Mouse (Mus musculus) liver (tissue): ENCODE data around the gene Emc8.
A peak's percentile ranks its signal among the peaks of the same experiment; 100 is the strongest.

ENCODE experiments used
- DNase-seq: peaks from one replicate; pipeline ENCODE4 v3.0.0-alpha.2; 2020; ENCODE audit warnings: mixed read lengths

Gene Emc8

DNA sequence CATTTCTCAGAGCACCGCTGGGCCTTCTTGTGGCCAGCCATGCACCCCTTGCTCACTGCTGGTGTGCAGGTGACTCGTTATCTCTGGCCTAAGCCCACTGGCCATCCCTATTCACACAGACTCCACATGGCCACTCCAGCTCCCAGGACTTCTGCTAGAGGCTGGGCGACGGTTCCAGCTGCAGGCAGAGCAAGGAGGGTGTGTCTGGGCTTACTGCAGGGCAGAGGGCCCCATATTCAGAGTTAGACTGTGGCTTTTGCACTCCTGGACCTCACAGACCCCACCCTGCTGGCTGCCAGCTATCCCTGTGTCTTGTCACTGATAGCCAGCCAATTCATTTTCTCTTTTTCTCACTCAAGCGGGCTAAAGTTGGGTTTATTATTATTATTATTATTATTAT lies 15.7 kb upstream of the Emc8 start:
- DNase-seq: no peak

DNA sequence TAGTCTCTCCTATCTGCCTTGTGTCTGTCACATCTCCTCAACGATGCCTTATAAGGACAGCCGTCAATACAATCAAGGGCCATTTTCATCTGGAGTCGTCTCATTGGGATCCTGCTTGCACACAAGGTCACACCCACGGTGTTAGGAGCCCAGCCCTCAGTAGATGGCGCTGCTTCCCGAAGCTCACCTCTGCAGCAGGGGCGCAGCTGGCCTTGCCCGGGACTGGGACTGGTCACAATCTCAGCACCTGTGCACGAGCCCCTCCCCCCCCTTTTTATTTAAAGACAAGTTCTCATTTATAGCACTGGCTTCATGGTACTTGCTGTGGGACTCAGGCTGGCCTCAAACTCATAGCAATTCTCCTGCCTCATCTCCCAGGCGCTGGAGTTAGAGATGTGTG lies 15.2 kb upstream of the Emc8 start:
- DNase-seq: peak; percentile 77

DNA sequence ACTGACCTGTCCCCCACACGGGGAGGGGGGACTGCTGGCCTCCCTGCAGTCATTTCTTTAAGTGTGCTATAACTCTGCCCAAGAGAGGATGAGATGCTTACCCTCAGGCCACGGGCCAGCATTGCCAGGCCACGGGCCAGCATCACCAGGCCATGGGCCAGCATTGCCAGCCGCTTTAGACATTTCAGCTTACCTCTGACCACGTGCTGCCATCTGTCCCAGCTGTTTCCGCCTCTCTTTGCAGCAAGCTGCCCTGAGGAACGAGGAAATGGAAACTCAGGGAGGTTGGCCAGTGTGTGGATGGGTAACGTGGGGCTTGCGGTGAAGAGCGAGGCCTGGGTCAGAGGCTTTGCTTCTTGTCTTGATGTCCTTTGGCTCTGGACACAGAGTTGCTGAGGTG lies 12.7 kb upstream of the Emc8 start:
- no peak for DNase-seq

DNA sequence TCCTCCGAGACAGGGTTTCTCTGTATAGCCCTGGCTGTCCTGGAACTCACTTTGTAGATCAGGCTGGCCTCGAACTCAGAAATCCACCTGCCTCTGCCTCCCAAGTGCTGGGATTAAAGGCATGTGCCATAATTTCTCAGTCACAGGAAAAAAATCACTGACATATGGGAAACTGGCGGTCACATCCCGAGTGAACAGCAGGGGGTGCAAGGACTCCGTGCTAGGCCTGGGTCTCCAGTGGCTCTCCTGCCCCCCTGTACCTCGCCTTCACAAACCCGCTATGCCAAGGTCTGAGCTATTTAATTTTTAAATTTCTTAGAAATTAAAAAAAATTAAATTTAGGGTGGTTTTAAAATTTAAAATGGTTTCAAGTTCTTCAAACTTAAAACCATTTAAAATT lies 12.0 kb upstream of the Emc8 start:
- peak; percentile 43 for DNase-seq

DNA sequence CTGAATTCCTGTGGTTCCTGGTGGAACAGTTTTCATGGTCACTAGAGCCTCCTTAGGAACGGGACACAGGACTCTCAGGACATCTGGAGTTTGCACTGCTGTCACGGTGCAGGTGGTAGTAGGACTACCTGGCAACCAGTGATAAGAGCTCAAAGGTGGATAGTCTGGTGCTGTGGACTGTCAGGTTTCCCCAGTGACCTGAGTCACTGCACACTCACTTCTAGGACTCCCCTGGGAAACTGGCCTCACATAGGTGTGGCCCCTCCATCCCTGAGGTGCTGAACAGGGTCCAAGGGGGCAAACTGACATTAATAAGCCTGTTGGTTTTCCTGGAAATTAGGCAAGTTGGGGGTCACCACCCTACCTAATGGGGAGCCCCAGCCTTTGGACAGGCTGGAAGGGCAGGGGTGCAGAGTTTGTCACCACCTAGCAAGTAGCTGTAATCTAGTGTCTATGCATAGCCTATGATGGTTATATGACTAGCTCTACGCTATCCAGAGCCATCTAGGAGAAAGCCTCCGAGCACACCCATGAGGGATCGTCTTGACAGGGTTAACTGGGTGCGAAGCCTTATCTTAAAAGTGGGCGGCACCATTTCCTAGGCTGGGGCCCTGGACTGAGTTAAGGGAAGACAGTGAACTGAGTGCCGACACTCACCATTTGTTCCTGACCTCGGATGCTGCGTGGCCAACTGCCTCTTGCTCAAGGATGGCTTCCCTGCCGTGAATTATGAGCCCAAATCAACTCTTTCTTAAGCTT lies 11.4 kb upstream of the Emc8 start:
- peak; percentile 58 for DNase-seq

DNA sequence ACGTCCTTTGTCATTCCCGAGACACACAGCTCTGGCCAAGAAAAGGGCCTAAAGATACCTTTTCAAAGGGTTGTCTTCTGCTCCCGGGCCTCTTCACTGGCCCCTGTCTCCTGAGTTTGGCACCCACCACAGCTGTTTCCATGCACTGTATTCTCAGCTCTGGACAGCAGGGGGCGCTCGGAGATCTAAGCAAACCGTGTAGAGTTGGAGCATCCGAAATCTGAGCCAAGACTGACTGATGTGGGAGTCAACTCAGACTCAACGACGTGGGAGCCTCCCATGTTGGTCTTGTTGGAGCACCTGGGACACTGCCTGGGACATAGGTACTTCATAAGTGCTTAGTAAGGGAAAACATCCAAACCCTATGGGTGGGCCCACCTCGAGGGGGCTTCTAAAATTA lies 10.1 kb upstream of the Emc8 start:
- DNase-seq: peak; percentile 83

DNA sequence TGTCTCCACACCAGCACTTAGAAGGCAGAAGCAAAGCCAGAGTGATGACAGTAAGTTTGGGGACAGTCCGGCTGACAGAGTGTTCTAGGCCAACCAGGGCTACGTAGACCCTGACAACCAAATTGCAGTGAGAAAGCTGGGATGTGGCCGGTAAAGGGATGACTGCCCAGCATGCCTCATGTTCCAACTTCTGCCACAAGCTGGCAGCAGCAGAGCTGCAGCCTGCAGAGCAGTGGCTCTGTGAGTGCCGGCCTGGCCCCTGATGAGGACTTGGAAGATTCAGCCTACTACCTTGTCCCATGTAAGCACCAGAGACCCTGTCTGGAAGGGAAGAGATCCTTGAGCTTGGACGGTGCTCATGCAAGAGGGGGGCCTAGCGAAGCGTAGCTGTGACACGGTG lies 7.3 kb upstream of the Emc8 start:
- no peak for DNase-seq

DNA sequence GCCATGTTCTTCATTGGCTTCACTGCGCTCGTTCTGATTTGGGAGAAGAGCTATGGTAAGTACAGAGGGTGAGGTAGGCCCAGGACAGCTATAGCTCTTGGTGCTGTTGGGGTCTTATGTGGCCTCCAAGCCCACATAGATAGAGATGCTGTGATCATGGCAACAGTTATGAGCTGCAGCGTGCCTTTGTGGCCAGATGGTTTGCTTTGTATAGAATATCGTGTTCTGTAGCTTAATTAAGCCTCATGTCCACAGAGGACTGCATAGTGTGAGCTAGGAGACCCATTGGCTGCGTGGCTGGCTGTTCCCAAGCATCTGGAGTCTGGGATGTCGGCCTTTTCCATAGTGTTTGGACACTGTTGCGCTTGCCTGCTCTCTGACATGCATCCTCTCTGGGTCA lies 4.9 kb upstream of the Emc8 start:
- DNase-seq: no peak

DNA sequence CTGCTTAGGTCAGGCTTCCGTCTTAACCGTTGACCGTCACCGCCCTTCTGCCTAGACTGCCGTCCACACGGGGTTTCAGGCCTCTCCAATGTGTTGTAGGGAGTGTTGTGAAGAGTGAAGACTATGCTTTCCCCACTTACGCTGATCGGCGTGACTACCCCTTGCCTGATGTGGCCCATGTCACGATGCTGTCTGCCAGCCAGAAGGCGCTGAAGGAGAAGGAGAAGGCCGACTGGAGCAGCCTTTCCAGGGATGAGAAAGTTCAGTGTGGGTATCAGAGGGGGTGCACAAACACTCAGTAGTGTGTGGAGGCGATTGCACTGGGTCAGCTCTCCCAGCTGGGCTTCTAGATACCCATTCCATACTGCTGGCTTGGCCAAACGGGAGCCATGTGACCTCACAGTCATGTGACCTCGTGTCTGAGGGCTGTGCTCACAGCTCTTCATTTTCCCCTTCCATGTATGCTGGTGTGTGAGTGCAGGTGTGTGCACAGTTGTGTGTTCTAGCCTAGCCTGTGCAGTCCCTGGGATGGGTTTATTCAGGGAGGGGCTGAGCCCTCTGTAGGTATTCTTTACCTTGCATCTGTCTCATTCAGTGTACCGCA lies 4.4 kb upstream of the Emc8 start:
- no peak for DNase-seq

DNA sequence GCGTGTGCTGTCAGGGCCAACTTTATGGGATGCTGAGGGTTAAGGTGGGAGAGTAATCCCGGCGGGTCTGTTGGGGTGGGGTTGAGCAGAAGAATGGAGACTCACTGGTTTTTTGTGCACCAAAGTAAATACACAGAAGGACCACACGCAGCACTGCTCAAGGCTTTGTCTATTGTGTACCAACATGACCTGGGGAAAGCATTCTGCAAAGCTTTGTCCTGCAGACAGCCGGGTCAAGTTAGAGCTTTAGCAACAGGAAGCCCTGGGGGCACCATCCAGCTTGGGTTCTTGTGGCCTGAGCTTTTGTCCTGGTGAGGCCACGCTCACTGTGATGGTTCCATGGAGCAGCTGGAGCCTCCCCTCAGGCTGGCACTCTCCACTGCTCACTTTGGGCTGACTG lies 3.4 kb upstream of the Emc8 start:
- DNase-seq: no peak

DNA sequence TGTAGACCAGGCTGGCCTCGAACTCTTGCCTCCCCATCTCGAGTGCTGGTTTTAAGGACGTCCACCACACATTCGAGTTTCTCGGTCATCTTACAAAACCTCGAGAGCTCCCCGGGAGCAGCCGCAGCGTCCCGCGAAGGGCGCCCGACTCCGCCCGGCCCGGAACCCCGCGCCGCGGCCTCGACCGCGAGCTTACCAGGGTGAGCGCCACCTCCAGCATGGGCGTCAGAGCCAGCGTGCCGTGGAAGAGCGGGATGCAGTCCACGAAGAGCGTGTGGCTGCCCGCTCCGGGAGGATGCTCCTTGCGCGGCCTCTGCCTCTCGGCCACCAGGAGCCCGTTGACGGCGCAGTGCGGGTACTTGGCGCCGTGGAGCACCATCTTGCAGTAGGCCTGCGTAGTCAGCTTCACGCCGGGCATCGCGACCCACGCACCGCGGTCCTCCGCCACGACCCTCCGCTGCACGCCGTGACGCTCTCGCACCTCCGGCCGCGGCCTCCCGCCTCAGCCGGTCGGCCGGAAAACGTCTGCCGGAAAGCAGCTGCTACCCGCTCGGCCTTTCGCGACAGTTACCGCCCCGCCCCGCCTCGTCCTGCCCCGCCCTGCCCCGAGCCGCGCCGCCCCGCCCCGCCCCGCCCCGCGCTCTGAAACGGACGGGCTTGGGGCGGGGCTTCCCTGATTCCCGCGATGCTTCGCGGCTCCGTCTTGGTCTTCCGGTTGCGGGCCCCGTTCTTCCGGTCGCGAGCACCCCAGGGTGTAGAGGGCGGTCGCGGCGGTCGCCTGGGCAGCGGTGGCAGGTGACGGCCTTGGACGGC lies 606 bp downstream of the Emc8 start, which contains the start of the genes Gm27021 and Cox4i1:
Gene Gm27021 (minus strand): TSS at position 519 of the 813 bp plus-strand sequence.
Gene Cox4i1 (plus strand): TSS at position 662 of the 813 bp plus-strand sequence.
- DNase-seq: peak; percentile 97

DNA sequence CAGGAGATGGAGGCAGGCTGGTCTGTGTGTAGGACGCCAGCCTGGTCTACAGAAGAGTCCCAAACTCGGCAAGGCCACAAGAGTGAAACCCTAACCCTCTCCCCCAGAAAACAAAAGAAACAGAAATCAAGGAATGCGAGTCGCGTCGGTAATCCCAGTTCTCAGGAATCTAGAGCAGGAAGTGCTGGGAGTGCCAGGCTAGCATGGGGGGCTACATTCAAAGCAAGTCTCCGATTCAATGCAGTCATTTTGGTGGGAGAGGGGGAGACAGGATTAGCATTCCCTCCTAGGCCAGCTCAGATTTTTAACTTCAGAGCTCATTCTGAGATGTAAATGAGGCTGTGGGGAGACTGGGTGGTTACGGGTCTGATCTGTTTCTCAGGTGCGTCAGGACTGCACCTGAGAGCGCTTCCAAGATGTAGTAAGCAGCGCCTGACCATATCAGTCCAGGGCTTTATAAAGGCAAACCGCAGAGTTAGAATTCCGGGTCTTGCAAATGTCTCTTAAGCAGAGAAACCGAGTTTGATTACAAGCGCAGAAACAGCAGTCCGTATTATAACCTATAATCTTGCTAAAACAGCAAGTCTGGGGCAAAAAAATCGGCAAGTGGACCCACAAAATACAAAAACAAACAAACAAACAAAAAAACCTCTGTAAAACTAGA lies 1.4 kb downstream of the Emc8 start:
- DNase-seq: no peak

DNA sequence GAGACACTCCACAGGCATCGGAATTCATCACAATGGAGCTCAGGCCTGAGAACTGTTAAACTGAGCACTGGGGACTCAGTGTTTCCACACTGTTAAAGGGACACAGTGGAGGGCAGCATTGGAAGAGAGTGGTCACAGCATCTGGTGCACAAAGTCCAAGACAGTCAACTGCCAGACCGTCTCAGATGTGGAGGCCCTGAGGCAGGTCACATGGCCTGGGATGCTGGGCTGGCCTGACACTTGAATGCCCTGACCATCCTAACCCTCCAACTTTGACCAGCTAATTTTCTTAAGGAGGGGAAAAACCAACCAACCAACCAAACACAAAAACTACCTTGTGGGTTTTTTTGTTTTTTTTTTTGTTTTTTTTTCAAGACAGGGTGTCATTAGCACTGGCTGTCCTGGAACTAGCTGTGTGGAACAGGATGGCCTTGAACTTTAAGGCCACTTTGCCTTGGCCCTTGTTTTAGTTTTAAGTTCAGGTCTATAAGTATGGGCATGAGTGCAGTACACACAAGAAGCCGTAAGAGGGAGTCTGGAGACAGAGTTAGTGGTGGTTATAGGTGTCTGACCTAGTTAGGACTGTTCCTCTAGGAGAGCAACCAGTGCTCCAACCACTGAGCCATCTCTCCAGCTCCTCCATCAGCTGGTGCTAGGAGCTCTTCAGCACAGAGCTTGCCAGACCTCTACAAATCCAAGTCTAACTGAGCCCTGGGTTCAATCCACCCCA lies 2.5 kb downstream of the Emc8 start:
- peak; percentile 27 for DNase-seq

DNA sequence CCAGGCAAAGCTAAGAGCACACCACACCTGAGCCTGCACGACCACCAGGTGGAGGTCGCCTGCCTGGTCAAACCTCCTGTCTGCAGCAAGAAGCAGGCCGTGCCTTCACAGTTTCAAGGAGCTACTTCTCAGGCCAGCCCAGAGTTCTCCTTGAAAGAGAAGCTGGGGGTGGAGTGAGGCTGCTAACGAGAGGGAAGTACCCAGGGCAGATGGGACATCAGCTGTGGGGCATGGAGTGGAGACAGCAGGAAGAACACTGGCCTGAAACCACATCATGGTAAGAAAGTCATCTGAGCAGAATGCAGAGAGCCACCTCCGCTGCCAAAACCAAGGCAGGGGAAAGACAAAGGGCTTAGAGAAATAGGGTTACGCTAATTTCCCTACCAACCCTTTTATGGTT lies 3.8 kb downstream of the Emc8 start:
- DNase-seq: no peak

DNA sequence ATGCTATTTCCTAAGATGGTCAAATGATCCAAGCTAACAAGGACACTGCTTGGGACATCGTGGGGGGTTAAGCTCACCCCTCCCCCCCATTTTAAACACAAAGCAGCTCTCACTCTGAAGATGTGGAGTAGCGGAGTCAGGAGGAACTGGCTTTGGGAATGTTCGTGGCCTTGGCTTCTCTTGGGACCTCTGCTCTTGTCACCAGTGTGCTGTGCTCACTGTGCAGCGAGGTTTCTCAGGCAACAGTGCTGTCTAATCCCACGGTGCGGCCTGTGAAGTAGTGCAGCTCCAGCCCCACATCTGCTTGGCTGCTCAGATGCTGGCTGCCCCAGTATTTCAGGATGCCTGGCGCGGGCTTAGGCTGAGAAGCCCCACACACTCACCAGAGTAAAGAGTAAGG lies 11.0 kb downstream of the Emc8 start:
- DNase-seq: no peak

DNA sequence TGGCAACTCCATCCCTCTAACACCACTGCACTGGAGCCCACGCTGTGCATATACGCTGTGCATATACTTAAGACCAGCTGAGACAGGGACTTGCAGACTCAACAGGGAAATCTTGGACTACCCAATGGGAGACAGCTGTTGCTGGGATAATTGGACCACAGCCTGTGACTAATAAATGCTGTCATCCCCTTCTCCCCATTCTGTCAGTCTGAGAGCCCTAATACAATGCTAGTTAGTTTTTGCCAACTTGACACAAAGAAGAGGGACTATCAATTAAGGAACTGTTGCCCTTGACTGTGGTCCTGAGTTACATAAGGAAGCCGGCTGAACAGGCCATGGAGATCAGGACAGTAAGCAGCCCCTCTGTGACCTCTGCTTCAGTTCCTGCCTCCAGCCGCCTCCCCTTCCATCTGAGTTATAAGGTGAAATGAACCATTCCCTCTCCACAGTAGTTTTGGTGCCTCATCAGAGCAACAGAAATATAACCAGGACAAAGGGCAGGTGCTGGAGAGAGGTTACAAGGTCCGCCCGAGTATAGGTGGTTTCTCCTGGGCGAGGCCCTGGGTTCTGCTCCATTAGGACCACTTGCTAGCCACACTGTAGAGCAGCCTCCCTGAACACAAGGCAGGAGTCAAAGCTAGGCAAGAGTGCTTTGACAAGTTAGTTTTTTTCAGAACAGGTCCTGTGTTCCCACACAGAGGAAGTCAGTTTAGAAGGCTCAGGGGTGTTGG lies 11.9 kb downstream of the Emc8 start:
- no peak for DNase-seq

DNA sequence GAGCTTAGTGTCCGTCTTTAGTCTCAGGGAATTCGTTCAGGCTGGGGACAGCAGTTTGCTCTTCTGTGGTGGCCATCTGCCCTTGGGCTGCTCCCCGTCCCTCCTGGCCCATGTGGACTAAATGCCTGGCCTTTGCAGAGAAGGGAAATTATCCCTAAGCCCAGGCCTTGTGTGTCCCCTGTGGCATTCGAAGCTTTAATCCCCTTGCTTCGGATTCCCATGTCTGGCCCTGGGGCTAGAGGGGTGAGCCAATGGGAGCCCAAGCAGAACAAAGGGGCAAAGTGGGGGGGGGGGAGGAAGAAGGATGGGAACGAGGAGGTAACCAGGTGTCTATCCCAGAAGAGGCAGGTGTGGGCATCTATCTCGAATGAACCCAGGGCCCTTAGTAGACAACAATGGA lies 20.8 kb downstream of the Emc8 start, which contains the start of gene 1190005I06Rik:
Gene 1190005I06Rik (minus strand): TSS at position 101 of the 400 bp plus-strand sequence.
- no peak for DNase-seq

DNA sequence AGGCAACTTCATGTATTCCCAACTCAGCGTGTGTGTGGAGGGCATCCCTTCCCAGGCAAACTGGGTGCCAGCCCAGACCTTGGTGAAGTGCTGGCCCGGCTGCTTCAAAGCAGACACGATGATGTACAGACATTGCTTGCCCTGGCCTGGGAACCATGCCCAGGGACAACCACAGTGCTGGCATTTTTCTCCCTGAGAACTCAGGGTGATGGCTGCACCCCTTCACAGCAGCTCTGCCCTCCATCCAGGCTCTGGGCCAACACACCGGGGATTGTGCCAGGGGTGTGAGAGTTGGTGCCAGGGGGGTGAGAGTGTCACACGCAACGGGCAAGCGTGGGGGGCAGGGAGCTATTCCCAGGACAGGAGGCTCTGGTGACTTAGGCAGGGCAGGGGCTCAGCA lies 23.7 kb downstream of the Emc8 start:
- DNase-seq: no peak

DNA sequence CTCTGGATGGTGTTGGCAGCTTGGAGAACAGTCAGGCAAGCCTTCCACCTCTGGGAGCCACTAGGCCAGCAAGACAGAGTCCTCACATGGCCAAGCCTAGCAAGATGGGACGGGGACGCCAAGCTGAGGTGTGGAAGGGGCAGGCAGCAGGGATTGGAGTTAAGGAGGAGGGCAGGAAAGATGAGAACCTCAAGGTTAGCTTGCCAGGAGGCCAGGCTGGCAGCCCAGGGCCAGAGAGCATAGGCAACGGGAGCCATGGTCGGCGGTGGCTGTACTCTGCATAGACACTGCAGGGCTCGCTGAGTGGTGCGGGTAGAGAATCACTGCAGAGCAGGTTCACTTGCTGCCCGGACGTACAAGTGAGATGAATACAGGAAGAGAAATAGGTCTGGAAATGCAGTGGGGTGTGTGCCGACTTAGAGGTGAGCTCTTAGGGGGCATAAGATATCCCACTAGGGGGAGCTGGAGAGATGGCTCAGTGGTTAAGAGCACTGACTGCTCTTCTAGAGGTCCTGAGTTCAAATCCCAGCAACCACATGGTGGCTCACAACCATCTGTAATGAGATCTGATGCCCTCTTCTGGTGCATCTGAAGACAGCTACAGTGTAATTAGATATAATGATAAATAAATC lies 26.2 kb downstream of the Emc8 start:
- no peak for DNase-seq

DNA sequence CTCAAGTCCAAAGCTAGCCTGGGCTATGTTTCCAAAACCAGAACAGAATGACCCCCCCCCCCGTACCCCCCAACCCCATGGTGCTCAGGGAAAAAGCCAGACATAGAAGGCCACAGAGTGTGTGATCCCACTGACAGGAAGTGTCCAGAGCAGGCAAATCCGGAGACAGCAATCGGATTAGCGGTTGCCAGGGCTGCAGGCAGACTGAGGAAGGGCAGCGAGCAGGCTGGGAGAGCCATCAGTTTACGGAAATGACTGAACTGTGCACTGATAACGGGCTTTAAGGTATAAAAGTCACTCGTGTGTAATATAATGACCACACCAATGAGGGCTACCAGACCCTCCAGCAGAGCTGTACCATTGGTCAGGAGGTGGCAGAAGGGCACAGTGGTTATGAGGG lies 27.1 kb downstream of the Emc8 start:
- DNase-seq: no peak

DNA sequence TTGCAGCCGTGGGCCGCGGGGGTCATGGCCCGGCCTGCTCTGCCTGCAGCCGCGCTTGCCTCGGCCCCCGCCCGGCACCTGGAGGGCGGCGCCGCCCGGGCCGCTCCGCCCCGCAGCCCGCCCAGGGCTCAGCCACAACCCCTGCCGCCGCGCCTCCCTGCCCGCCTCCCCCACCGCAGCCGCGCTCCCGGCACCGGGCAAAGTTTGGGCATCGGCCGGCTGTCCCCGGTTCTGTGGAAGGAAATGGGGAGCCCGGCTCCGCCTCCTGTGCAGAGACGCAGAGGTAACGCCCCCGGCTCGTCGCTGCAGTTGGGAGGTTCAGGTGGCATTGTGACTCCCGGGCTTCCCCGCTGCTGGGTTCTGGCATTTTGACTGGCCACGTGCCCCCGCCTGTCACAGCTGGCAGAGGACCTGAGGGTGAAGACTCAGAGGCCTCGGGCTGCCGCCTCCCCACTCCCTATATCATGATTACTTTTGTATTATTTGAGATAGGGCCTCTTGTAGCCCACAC lies 34.0 kb downstream of the Emc8 start:
- DNase-seq: peak; percentile 57
